Mouse (Mus musculus): ENCODE measurements at regions not wholly inside any gene's neighbourhood (a gene's known extent, or its start where the extent isn't known, plus 50 kb on each side); places are given as distances from the start of the nearest gene placed in this dataset.

DNA sequence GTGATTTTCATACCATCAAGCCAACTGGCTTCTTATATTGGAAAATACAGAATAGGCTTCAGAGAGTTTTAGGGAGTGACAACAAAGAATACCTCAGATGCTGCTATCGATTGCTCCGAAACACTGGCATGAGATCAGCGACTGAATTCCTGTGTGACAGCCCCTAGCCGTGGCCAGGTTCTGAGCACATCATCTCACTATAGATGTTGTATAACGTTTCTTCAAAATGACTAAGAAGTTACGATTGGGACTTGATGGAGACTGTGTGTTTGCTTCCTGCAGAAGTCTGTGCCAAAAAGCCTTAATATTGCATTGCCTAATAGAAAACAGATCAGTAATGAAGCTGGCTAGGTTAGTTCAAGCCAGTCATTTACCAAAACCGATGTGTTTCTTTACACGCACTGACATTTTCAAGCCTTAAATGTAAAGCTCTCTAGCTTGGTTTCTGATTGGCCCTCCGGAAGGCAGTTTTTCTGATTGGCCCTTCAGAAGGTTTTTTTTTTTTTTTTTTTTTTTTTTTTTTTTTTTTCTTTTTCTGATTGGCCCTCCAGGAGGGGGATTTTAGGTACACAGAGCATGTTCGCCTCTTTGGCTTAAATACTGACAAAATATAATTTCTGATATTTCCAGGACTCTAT is 408.9 kb downstream of the Ttll7 start:
- no peaks in the 10 kb centered on the region for H3K27me3 ChIP-seq (replicated peaks; ENCODE audit: insufficient read depth, low read length)

DNA sequence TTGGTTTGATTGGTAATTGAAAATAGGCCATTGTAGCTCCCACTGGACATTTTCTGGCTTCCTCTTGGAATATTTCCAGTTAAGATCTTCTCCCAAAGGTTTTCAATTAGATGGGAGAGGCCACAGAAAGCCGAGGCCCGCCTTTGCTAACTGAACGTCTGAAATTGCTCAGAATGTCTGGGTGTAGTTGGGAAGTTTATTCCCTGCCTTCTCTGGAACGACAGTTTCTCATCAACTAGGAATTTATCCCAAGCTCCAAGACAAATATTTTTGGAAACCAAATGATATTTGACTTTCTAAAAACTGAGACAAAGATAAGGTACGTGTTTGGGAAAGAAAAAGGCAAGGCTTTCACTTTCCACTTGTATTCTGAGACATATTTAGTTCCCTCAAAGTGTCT is 414.4 kb downstream of the Ttll7 start:
- no peak overlapping the region for H3K4me2 ChIP-seq (replicated peaks; ENCODE audit: low read depth, low read length)
- no peak overlapping the region for H3K27ac ChIP-seq (ENCODE audit: low read length)
- no peaks in the 10 kb centered on the region for H3K4me1 ChIP-seq (ENCODE audit: insufficient read depth, low read depth, low read length)
- H3K27me3 ChIP-seq (replicated peaks; ENCODE audit: insufficient read depth, low read length), result no peaks in the 10 kb centered on the region
- no peak for ATAC-seq
- DNase-seq (ENCODE audit: low spot score), result no peak
- no peaks in the 10 kb centered on the region for H3K9me3 ChIP-seq (ENCODE audit: low read length)
- H3K9ac ChIP-seq (replicated peaks; ENCODE audit: low read depth), result no peak overlapping the region
- H3K36me3 ChIP-seq (ENCODE audit: insufficient read depth, low read length), result no peaks in the 10 kb centered on the region
- TF ChIP-seq CTCF (IDR thresholded peaks at IDR 0.05), result no peak
- TF ChIP-seq EP300 (IDR thresholded peaks at IDR 0.05), result no peak
- H3K4me3 ChIP-seq (ENCODE audit: low read depth, low read length), result no peak overlapping the region
- WGBS, result 41% methylated on average over 5 of the region's 5 CpGs

More for the DNA sequence above, 408.9 kb downstream of the Ttll7 start:
- WGBS, result 69% methylated on average over 10 of the region's 10 CpGs
- no peak overlapping the region for H3K27ac ChIP-seq (ENCODE audit: low read length)
- DNase-seq (ENCODE audit: low spot score) (no peak), ATAC-seq (peak; percentile 16; the same call in 1 of the 2 replicates)
- H3K9me3 ChIP-seq (ENCODE audit: low read length), result no peaks in the 10 kb centered on the region
- no peak overlapping the region for H3K9ac ChIP-seq (replicated peaks; ENCODE audit: low read depth)
- no peak for TF ChIP-seq EP300 (IDR thresholded peaks at IDR 0.05)
- no peak for TF ChIP-seq CTCF (IDR thresholded peaks at IDR 0.05)
- H3K4me3 ChIP-seq (ENCODE audit: low read depth, low read length), result no peak overlapping the region
- no peaks in the 10 kb centered on the region for H3K36me3 ChIP-seq (ENCODE audit: insufficient read depth, low read length)
- no peaks in the 10 kb centered on the region for H3K4me1 ChIP-seq (ENCODE audit: insufficient read depth, low read depth, low read length)
- no peak overlapping the region for H3K4me2 ChIP-seq (replicated peaks; ENCODE audit: low read depth, low read length)

DNA sequence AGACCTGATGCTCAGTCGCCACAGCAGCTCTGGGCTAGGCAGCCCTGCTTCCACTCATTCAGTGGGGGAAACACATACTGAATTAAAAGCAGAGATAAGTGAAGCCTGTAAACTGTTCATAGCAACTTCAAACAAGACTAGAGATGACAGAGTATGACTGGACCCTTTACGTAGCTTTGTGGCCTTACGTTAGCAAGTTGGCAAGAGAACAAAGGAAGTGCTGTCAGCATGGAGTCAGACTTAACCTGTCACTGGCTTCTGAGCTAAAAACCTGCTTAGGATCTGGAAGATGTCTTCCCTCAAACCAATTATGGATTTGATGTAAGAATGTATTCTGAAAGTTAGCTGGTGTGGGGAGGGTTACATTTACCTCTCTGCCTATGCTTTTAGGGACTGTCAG is 421.3 kb downstream of the Ttll7 start:
- WGBS, result 54% methylated on average over 3 of the region's 3 CpGs
- Histone ChIP-seq H3K27me3 (replicated peaks; ENCODE audit: insufficient read depth, low read length) (no peaks in the 10 kb centered on the region), H3K27ac (ENCODE audit: low read length) (no peak overlapping the region), H3K9me3 (ENCODE audit: low read length) (no peaks in the 10 kb centered on the region), H3K36me3 (ENCODE audit: insufficient read depth, low read length) (no peaks in the 10 kb centered on the region), H3K9ac (replicated peaks; ENCODE audit: low read depth) (no peak overlapping the region), H3K4me1 (ENCODE audit: insufficient read depth, low read depth, low read length) (no peaks in the 10 kb centered on the region), H3K4me3 (ENCODE audit: low read depth, low read length) (no peak overlapping the region), H3K4me2 (replicated peaks; ENCODE audit: low read depth, low read length) (no peak overlapping the region)
- DNase-seq (ENCODE audit: low spot score) (no peak), ATAC-seq (no peak)
- TF ChIP-seq CTCF (IDR thresholded peaks at IDR 0.05) (no peak), EP300 (IDR thresholded peaks at IDR 0.05) (no peak)

DNA sequence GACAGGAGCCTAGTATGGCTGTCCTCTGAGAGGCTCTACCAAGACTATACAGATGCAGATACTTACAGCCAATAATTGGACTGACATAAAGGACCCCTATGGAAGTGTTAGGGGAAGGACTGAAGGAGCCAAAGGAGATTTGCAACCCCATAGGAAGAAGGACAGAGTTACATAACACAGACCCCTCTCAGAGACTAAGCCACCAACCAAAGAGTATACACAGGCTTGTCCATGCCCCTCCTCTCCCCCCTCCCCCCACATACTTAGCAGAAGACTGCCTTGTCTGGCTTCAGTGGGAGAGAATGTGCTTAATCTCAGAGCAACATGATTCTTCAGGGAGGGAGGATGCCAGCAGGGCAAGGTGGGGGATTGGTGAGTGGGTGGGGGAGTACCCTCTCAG is 426.4 kb downstream of the Ttll7 start:
- Histone ChIP-seq H3K27me3 (replicated peaks; ENCODE audit: insufficient read depth, low read length) (no peaks in the 10 kb centered on the region), H3K9me3 (ENCODE audit: low read length) (no peaks in the 10 kb centered on the region), H3K4me2 (replicated peaks; ENCODE audit: low read depth, low read length) (no peak overlapping the region), H3K36me3 (ENCODE audit: insufficient read depth, low read length) (no peaks in the 10 kb centered on the region), H3K4me1 (ENCODE audit: insufficient read depth, low read depth, low read length) (no peaks in the 10 kb centered on the region), H3K4me3 (ENCODE audit: low read depth, low read length) (no peak overlapping the region), H3K9ac (replicated peaks; ENCODE audit: low read depth) (no peak overlapping the region), H3K27ac (ENCODE audit: low read length) (no peak overlapping the region)
- TF ChIP-seq CTCF (IDR thresholded peaks at IDR 0.05) (no peak), EP300 (IDR thresholded peaks at IDR 0.05) (no peak)
- DNase-seq (ENCODE audit: low spot score), result no peak
- ATAC-seq, result no peak

DNA sequence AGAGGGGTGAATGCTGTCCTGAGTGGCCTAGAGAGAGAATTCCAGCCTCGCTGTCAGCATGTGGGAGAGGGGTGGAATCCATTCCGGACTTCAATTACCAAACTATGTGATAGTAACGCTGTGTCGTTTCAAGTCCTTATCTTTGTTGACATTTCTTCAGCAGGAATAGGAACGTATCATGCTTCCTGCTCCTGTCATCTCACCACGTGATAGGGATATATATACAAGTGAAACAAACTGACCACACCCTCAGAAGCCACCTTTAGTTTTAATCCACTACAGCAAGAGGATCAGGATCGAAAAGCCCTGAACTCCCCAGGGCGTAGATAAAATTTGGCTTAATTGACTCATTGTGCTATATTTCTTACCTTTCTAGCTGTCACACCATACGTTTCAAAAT is 431.6 kb downstream of the Ttll7 start:
- ATAC-seq (peak; percentile 35; the same call in 1 of the 2 replicates), DNase-seq (ENCODE audit: low spot score) (peak; percentile 27)
- no peak overlapping the region for H3K9ac ChIP-seq (replicated peaks; ENCODE audit: low read depth)
- H3K4me3 ChIP-seq (ENCODE audit: low read depth, low read length), result no peak overlapping the region
- no peaks in the 10 kb centered on the region for H3K27me3 ChIP-seq (replicated peaks; ENCODE audit: insufficient read depth, low read length)
- no peaks in the 10 kb centered on the region for H3K36me3 ChIP-seq (ENCODE audit: insufficient read depth, low read length)
- H3K27ac ChIP-seq (ENCODE audit: low read length), result no peak overlapping the region
- TF ChIP-seq EP300 (IDR thresholded peaks at IDR 0.05), result no peak
- TF ChIP-seq CTCF (IDR thresholded peaks at IDR 0.05), result no peak
- H3K9me3 ChIP-seq (ENCODE audit: low read length), result no peaks in the 10 kb centered on the region
- H3K4me1 ChIP-seq (ENCODE audit: insufficient read depth, low read depth, low read length), result no peaks in the 10 kb centered on the region
- no peak overlapping the region for H3K4me2 ChIP-seq (replicated peaks; ENCODE audit: low read depth, low read length)
- WGBS, result 37% methylated on average over 9 of the region's 9 CpGs

DNA sequence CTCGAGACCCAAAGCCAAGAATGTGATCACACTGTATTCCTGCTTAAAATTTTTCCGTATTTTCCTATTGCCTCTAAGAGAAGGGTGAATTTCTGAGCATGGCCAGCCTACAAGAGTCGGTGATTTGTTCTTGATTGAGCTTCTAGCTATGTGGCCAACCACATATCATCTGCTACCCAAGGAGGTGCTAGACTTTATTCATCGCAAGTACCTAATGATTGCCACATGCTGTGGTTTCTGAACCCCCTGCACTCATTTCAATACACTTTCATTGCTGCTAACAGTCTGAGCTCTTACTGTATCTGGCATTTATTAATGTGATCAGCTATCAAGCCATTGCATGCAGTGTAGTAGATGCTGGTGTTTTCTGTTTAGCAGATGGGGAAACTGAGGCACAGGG is 432.2 kb downstream of the Ttll7 start:
- no peak for TF ChIP-seq CTCF (IDR thresholded peaks at IDR 0.05)
- TF ChIP-seq EP300 (IDR thresholded peaks at IDR 0.05), result no peak
- DNase-seq (ENCODE audit: low spot score), result no peak
- 90% methylated on average over 4 of the region's 4 CpGs for WGBS

DNA sequence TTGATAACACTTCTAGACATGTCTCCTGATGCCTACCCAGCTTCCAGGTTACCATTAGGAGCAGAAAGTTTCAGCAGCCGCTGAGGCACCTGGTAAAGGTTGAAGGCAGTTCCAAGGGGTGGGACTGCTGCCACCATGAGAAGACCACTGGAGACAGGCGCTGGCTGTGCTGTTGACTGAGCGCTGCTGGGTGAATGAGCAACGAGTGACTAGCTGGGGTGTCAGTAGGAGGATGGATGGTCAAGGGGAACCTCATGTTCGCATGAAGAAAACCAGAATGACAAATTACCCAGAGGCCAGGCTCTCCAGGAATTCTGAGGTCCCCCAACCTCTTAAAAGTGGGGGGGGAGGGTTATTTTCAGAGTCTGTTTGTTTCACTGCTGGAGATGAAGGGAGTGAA is 433.3 kb downstream of the Ttll7 start:
- no peaks in the 10 kb centered on the region for H3K36me3 ChIP-seq (ENCODE audit: insufficient read depth, low read length)
- ATAC-seq (no peak), DNase-seq (ENCODE audit: low spot score) (no peak)
- H3K4me1 ChIP-seq (ENCODE audit: insufficient read depth, low read depth, low read length), result no peaks in the 10 kb centered on the region
- H3K9ac ChIP-seq (replicated peaks; ENCODE audit: low read depth), result no peak overlapping the region
- H3K9me3 ChIP-seq (ENCODE audit: low read length), result no peaks in the 10 kb centered on the region
- H3K27me3 ChIP-seq (replicated peaks; ENCODE audit: insufficient read depth, low read length), result no peaks in the 10 kb centered on the region
- no peak overlapping the region for H3K27ac ChIP-seq (ENCODE audit: low read length)
- no peak for TF ChIP-seq CTCF (IDR thresholded peaks at IDR 0.05)
- TF ChIP-seq EP300 (IDR thresholded peaks at IDR 0.05), result no peak
- WGBS, result 42% methylated on average over 5 of the region's 5 CpGs
- no peak overlapping the region for H3K4me3 ChIP-seq (ENCODE audit: low read depth, low read length)
- H3K4me2 ChIP-seq (replicated peaks; ENCODE audit: low read depth, low read length), result no peak overlapping the region

More for the DNA sequence above, 432.2 kb downstream of the Ttll7 start:
- Histone ChIP-seq H3K4me2 (replicated peaks; ENCODE audit: low read depth, low read length) (no peak overlapping the region), H3K9me3 (ENCODE audit: low read length) (no peaks in the 10 kb centered on the region), H3K27ac (ENCODE audit: low read length) (no peak overlapping the region), H3K9ac (replicated peaks; ENCODE audit: low read depth) (no peak overlapping the region), H3K36me3 (ENCODE audit: insufficient read depth, low read length) (no peaks in the 10 kb centered on the region), H3K4me1 (ENCODE audit: insufficient read depth, low read depth, low read length) (no peaks in the 10 kb centered on the region), H3K4me3 (ENCODE audit: low read depth, low read length) (no peak overlapping the region), H3K27me3 (replicated peaks; ENCODE audit: insufficient read depth, low read length) (no peaks in the 10 kb centered on the region)
- ATAC-seq, result no peak
